Mouse (Mus musculus) cerebellum, adult 2 months (tissue): Measurements from ENCODE around the gene Slc24a3. TPM values are rescaled to one million over a fixed set of nuclear protein-coding genes. Genes with fewer than 3 reads are reported as not detected.

Source experiments
- DNase-seq, 2 experiments: peaks; one replicate each; pipeline ENCODE4 v3.0.0; 2021
- H3K27ac ChIP-seq: fragments of 200-500 bp; 2 replicates; pipeline ENCODE4 v1.5.1; 2012; ENCODE audit warnings: low read length, control low read depth, inconsistent platforms; ENCODE audit not compliant: insufficient read depth
- H3K27me3 ChIP-seq: fragments of 200-500 bp; 2 replicates; pipeline ENCODE4 v1.6.1; 2012; ENCODE audit warnings: inconsistent platforms, mild to moderate bottlenecking, low read length, moderate library complexity; ENCODE audit not compliant: control insufficient read depth, insufficient read depth
- H3K4me1 ChIP-seq: fragments of 200-500 bp; 2 replicates; pipeline ENCODE4 v1.6.1; 2011; ENCODE audit warnings: low read length; ENCODE audit not compliant: control insufficient read depth, insufficient read depth
- H3K4me3 ChIP-seq: fragments of 200-500 bp; replicated peaks from 2 replicates; pipeline ENCODE3; 2011; ENCODE audit warnings: mild to moderate bottlenecking, low read depth, low read length, control low read depth; ENCODE audit not compliant: insufficient read depth
- CTCF ChIP-seq: fragments of 200-500 bp; IDR thresholded peaks from 2 replicates; pipeline ENCODE4 v1.5.1; 2011; ENCODE audit warnings: low read depth, mild to moderate bottlenecking, control low read depth, low read length, moderate library complexity, borderline replicate concordance; ENCODE audit not compliant: insufficient read depth
- POLR2A ChIP-seq: fragments of 200-500 bp; IDR thresholded peaks from 2 replicates; pipeline ENCODE4 v1.6.1; 2011; ENCODE audit warnings: low read length, control low read depth, borderline replicate concordance; ENCODE audit not compliant: insufficient read depth
- WGBS: fragments of 180-500 bp; shearing (Covaris S2); methylation state at CpG from one replicate; pipeline ENCODE4 v1.1.7; 2018; 5-methylcytosine and 5-hydroxymethylcytosine counted together
- polyA plus RNA-seq: library from polyadenylated mRNA; depleted of rRNA; stranded (reverse); fragments of >200 nt; gene quantifications from 2 replicates; pipeline ENCODE4 v1.2.3, GENCODE M21; 2012

Slc24a3 gene
- polyA plus RNA-seq, 1 experiment = 56.9 TPM

DNA sequence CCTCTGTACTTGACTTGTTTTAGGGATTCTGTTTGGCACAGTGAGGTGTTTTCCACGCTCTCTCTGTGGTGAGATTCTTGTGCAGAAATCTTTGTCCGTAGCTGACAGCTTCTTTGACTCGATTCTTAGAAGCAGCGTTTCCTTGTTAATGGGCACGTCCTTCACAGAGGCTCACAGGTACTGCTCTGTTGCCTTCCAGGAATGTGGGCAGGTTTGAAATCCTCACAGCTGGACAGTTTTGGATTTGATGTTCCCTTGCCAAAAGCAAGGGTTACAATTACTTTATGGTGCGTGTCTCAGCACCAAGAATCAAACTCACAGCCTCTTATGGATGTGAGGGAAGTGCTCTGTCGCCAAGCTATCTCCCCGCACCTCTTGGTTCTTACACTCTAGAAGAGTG, 14.9 kb downstream of the Slc24a3 start:
- TF ChIP-seq POLR2A (no peak), CTCF (no peak)
- WGBS = 51% methylated on average over 8 of the region's 8 CpGs

DNA sequence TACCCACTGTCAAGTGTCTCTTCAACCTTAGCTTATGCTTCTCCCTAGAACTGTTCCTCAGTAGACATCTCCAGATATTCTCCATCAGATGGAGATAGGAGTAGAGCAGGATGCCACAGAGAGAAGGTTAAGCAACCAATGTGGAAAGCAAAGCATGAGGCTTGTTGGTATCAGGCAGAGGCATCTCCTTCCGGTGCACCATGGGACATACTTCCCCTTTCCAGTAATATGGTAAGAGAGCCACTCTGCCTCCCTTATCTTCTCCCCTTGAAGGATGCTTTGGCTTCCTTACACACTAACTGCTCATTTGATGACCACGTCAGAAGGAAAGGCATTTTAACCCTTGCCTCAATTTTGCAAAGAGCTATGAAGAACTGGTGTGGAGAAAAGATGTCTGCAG, 21.3 kb downstream of the Slc24a3 start:
- no peak overlapping the region for H3K27ac ChIP-seq
- no peaks in the 10 kb centered on the region for H3K27me3 ChIP-seq
- DNase-seq = no peak
- H3K4me1 ChIP-seq = no peaks in the 10 kb centered on the region
- no peak overlapping the region for H3K4me3 ChIP-seq
- TF ChIP-seq CTCF = no peak
- TF ChIP-seq POLR2A = no peak
- 77% methylated on average over 2 of the region's 2 CpGs for WGBS

More for the DNA sequence above, 14.9 kb downstream of the Slc24a3 start:
- Histone ChIP-seq H3K4me1 (no peaks in the 10 kb centered on the region), H3K27ac (no peak overlapping the region), H3K27me3 (no peaks in the 10 kb centered on the region), H3K4me3 (no peak overlapping the region)
- DNase-seq = no peak

DNA sequence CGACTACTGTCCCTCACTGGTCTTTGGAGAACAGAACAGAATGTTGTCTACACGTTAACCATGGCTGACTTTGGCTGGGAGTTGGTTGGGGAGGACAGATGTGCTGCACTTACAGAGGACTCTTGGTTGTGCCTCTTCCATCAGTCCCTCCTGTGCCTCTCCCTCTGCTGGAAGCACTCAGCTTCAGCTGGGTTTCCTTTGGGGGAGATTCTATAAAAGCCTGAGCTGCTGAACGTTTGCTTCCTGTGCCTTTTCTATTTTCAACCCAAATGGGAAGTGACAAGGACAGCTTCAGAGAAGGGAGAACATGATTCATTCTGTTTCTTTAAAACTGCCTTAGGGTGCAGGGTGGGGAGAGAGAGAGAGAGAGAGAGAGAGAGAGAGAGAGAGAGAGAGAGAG, 28.5 kb downstream of the Slc24a3 start:
- no peak for DNase-seq
- Histone ChIP-seq H3K27ac (no peak overlapping the region), H3K4me1 (no peaks in the 10 kb centered on the region), H3K4me3 (no peak overlapping the region), H3K27me3 (no peaks in the 10 kb centered on the region; the same call in 1 of the 2 replicates)
- TF ChIP-seq POLR2A = no peak
- TF ChIP-seq CTCF = no peak
- 78% methylated on average over 3 of the region's 3 CpGs for WGBS

GRCm38 (mm10) chr2:145196501-145197042, 29.0 kb downstream of the Slc24a3 start:
- no peaks in the 10 kb centered on the region; the same call in 1 of the 2 replicates for H3K27me3 ChIP-seq
- WGBS = 77% methylated on average over 7 of the region's 7 CpGs
- H3K27ac ChIP-seq = no peak overlapping the region
- H3K4me3 ChIP-seq = no peak overlapping the region
- no peak for DNase-seq
- no peak for TF ChIP-seq CTCF
- TF ChIP-seq POLR2A = no peak
- no peaks in the 10 kb centered on the region for H3K4me1 ChIP-seq

DNA sequence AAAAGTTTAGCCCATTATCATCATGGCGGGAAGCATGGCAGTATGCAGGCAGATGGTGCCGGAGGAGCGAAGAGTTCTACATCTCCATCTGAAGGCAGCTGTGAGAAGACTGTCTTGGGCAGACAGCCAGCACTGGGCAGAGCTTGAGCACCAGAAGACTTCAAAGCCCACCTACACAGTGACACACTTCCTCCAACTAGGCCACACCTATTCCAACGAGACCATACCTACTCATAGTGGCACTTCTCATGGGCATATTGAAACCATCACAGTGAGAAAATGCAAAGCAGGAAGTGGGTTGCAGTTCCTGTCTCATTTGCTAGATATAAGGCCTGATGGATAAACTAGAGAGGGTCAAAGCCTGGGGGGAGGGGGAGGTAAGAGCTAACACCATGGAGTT, 29.5 kb downstream of the Slc24a3 start:
- WGBS = 78% methylated on average over 4 of the region's 4 CpGs
- DNase-seq = no peak

GRCm38 (mm10) chr2:145213587-145213986, 46.0 kb downstream of the Slc24a3 start:
- Histone ChIP-seq H3K4me3 (no peak overlapping the region), H3K27me3 (no peaks in the 10 kb centered on the region), H3K27ac (no peak overlapping the region), H3K4me1 (no peaks in the 10 kb centered on the region)
- DNase-seq = no peak
- 97% methylated on average over 11 of the region's 11 CpGs for WGBS
- TF ChIP-seq CTCF (no peak), POLR2A (no peak)

More for the DNA sequence above, 29.5 kb downstream of the Slc24a3 start:
- TF ChIP-seq POLR2A (no peak), CTCF (no peak)
- no peak overlapping the region for H3K27ac ChIP-seq
- no peaks in the 10 kb centered on the region for H3K4me1 ChIP-seq
- H3K27me3 ChIP-seq = no peaks in the 10 kb centered on the region; the same call in 1 of the 2 replicates
- no peak overlapping the region for H3K4me3 ChIP-seq

DNA sequence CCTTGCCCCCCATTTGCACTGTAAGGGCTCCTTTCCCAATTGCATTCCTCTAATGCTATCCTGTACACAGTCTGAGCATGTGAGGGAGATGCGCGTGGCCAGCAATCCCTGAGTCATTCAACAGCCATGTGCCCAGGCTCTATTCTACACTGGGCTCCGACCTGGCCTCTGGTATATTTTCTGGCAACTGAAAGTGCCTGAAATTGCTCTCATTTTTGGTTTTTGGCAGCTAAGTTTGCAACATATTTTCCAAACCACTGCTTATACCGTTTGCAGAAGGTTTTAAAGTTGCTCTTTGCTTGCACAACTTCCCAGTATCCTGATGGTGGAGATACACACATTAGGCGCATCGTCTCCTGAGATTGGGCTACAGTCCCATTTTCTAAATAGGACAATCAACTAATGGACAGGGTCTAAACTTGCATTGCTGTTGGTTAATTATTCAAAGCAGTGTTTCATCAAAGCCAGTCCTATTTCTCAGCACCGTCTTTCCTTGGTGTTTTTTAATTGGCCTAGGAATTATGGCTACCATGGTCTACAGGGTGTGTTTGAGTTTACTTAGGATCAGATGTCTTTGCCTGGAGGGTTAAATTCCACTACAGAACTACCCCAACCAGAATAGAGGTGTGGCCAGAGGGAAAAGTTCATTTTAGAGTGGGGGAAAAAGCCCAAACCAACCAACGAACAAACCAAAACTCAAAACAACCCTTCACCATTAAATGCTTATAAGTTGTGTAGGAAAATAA, 46.7 kb downstream of the Slc24a3 start:
- no peak for TF ChIP-seq CTCF
- TF ChIP-seq POLR2A = no peak
- H3K27me3 ChIP-seq = no peaks in the 10 kb centered on the region
- WGBS = 83% methylated on average over 8 of the region's 8 CpGs

DNA sequence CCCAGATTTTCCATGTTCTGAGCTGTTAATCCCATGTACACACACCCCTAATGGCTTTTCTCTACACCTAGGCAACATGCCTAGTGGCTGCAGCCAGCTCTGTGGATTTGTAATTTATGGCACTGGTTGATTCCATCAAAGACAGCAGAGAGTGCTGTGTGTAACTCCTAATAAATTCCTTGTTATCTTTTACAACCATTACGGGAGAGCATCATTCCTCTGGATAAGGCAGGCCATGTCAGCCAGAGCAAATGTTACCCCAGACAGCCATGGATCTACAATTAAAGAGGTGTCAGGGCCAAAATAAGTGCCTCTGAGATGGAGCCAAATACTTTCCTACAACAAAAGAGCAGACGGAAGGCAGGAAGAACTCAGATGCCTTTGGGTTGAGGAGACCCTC, 49.0 kb downstream of the Slc24a3 start:
- WGBS = 72% methylated on average over 2 of the region's 2 CpGs
- no peaks in the 10 kb centered on the region for H3K4me1 ChIP-seq
- no peak for TF ChIP-seq CTCF
- H3K4me3 ChIP-seq = no peak overlapping the region
- H3K27me3 ChIP-seq = no peaks in the 10 kb centered on the region
- no peak for DNase-seq
- H3K27ac ChIP-seq = no peak overlapping the region

More for the DNA sequence above, 46.7 kb downstream of the Slc24a3 start:
- DNase-seq = no peak
- Histone ChIP-seq H3K27ac (no peak overlapping the region), H3K4me3 (no peak overlapping the region), H3K4me1 (no peaks in the 10 kb centered on the region)
